In genomic region chr16:19907103-19907502, GRCm38 (mm10) we compare ENCODE assay signal across 8 mouse cellular contexts.
DNase-seq lines count a peak whose midpoint lies in the region; ATAC-seq and TF ChIP-seq lines count a peak whose summit lies in the region.

No protein-coding gene starts in this region.

- WGBS in heart, adult 2 months = 42% methylated on average over 2 of the region's 2 CpGs
- WGBS in heart, embryonic 10.5 days = 36% methylated on average over 2 of the region's 2 CpGs
- WGBS in spleen, adult 2 months = 29% methylated on average over 2 of the region's 2 CpGs

- no peaks in the 10 kb centered on the region for H3K9me3 ChIP-seq in heart, embryonic 10.5 days

- peak; percentile 21 to 50 for DNase-seq in heart, adult 2 months
- DNase-seq in heart, embryonic 10.5 days (ENCODE audit: low spot score) = no peak
- peak; percentile 34 to 61 for DNase-seq in spleen, adult 2 months (ENCODE audit: low read depth in 1 of 2, low spot score in 2 of 2)
- no peak for DNase-seq in spleen, adult 12 weeks (ENCODE audit: low spot score)
- peak; percentile 40 for DNase-seq in c-Kit-positive CD71-positive TER-119-negative erythroid progenitor cells, embryonic 14.5 days (ENCODE audit: low read depth)
- peak; percentile 37 for DNase-seq in kidney, postnatal 14 days
- peak; percentile 69 for DNase-seq in naive thymus-derived CD4-positive, alpha-beta T cell, adult 2 months (ENCODE audit: low read depth)

- H3K9ac ChIP-seq in heart, adult 2 months (ENCODE audit: low read depth, low read length) = no peak overlapping the region

- intact Hi-C loops in heart, adult 2 months (cut with DNase I) = loop anchor here (5.0 to 10.0 kb wide), 2 partner anchors 75 to 182 kb away; partner anchors contain the start of gene Klhl6

- no peak overlapping the region for H3K27ac ChIP-seq in heart, adult 2 months
- no peak overlapping the region for H3K27ac ChIP-seq in heart, embryonic 10.5 days
- no peak overlapping the region for H3K27ac ChIP-seq in spleen, adult 2 months (ENCODE audit: insufficient read depth, low read length)

- H3K27me3 ChIP-seq in heart, adult 2 months (ENCODE audit: control insufficient read depth, insufficient read depth, low read length) = no peaks in the 10 kb centered on the region
- no peaks in the 10 kb centered on the region for H3K27me3 ChIP-seq in heart, embryonic 10.5 days (ENCODE audit: insufficient read depth, poor library complexity, severe bottlenecking)
- no peaks in the 10 kb centered on the region for H3K27me3 ChIP-seq in spleen, adult 2 months (ENCODE audit: control insufficient read depth, insufficient read depth, low read length)

- peak; percentile 82 for TF ChIP-seq CTCF in heart, adult 2 months (IDR thresholded peaks at IDR 0.05)
- no peak for TF ChIP-seq CTCF in spleen, adult 2 months (IDR thresholded peaks at IDR 0.05; ENCODE audit: extremely low read depth, insufficient read depth, insufficient read length, insufficient replicate concordance)

- TF ChIP-seq POLR2A in heart, adult 2 months (IDR thresholded peaks at IDR 0.05; ENCODE audit: insufficient read depth, low read depth, low read length) = no peak
- no peak for TF ChIP-seq POLR2A in spleen, adult 2 months (IDR thresholded peaks at IDR 0.05; ENCODE audit: low read depth, low read length)

- H3K79me2 ChIP-seq in heart, adult 2 months (replicated peaks; ENCODE audit: control insufficient read depth, insufficient read depth, low read length) = no peaks in the 10 kb centered on the region

- H3K4me3 ChIP-seq in heart, adult 2 months = no peak overlapping the region
- H3K4me3 ChIP-seq in heart, embryonic 10.5 days = no peak overlapping the region
- H3K4me3 ChIP-seq in spleen, adult 2 months (ENCODE audit: extremely low read depth, insufficient read depth, insufficient read length) = no peak overlapping the region

- no peak for TF ChIP-seq EP300 in heart, adult 2 months (IDR thresholded peaks at IDR 0.05; ENCODE audit: insufficient read depth, low read depth, low read length)

- peaks cover 2% of the 10 kb centered on the region; the same call in 1 of the 2 replicates for H3K4me1 ChIP-seq in heart, adult 2 months (ENCODE audit: control insufficient read depth, insufficient read depth, low read length)
- peaks cover 6% of the 10 kb centered on the region; the same call in 1 of the 2 replicates for H3K4me1 ChIP-seq in heart, embryonic 10.5 days
- no peaks in the 10 kb centered on the region for H3K4me1 ChIP-seq in spleen, adult 2 months (ENCODE audit: control insufficient read depth, insufficient read depth, insufficient read length)

- peaks cover 2% of the 10 kb centered on the region; the same call in 1 of the 2 replicates for H3K36me3 ChIP-seq in heart, adult 2 months (ENCODE audit: control insufficient read depth, insufficient read depth, low read length)
- no peaks in the 10 kb centered on the region for H3K36me3 ChIP-seq in heart, embryonic 10.5 days
- no peaks in the 10 kb centered on the region for H3K36me3 ChIP-seq in spleen, adult 2 months (ENCODE audit: control insufficient read depth, insufficient read depth, low read length)

- ATAC-seq in erythroblast, adult 5-6 weeks (replicated peaks; ENCODE audit: low FRiP score, poor library complexity, severe bottlenecking) = no peak

Comparison
In these comparisons a context has a peak if more than half of its experiments do, and no peak if none do; other contexts are left out.
1. DNase-seq: peak in heart, adult 2 months (2 of 2), spleen, adult 2 months (2 of 2), c-Kit-positive CD71-positive TER-119-negative erythroid progenitor cells, embryonic 14.5 days (single experiment), kidney, postnatal 14 days (single experiment) and naive thymus-derived CD4-positive, alpha-beta T cell, adult 2 months (single experiment); none in heart, embryonic 10.5 days (single experiment) and spleen, adult 12 weeks (single experiment).